Mouse (Mus musculus) stomach, embryonic 16.5 days (tissue): ENCODE measurements around the gene Bpifb9b. TPM values are rescaled to one million over a fixed set of nuclear protein-coding genes. Genes with fewer than 3 reads are reported as not detected.
"Not testable (repeated sequence)": the region's sequence is repeated elsewhere in the genome, so short reads cannot be mapped to it uniquely, and the experiment has no call there.

ENCODE experiments used
- ATAC-seq: fragments of 200-750 bp; cut with Nextera tagmentation; 2 replicates; pipeline ENCODE4 v1.8.0; 2017; ENCODE audit warnings: moderate number of reproducible peaks, moderate TSS enrichment; ENCODE audit not compliant: insufficient read depth, low FRiP score
- H3K27ac ChIP-seq: fragments of 300-500 bp; sonication (generic); 2 replicates; pipeline ENCODE4 v1.5.1; 2014; ENCODE audit warnings: low read length
- H3K27me3 ChIP-seq: fragments of 300-500 bp; sonication (generic); 2 replicates; pipeline ENCODE4 v1.6.1; 2014; ENCODE audit warnings: low read length, control low read depth, mixed read lengths; ENCODE audit not compliant: control insufficient read depth, insufficient read depth
- H3K36me3 ChIP-seq: fragments of 300-500 bp; sonication (generic); 2 replicates; pipeline ENCODE4 v1.6.1; 2014; ENCODE audit warnings: low read length; ENCODE audit not compliant: control insufficient read depth, insufficient read depth
- H3K4me1 ChIP-seq: fragments of 300-500 bp; sonication (generic); 2 replicates; pipeline ENCODE4 v1.6.1; 2014; ENCODE audit warnings: low read length, control low read depth, mixed read lengths; ENCODE audit not compliant: control insufficient read depth, insufficient read depth
- H3K4me2 ChIP-seq: fragments of 300-500 bp; sonication (generic); 2 replicates; pipeline ENCODE4 v1.6.1; 2014; ENCODE audit warnings: low read depth, low read length, mixed read lengths
- H3K4me3 ChIP-seq: fragments of 300-500 bp; sonication (generic); replicated peaks from 2 replicates; pipeline ENCODE4 v1.5.1; 2014; ENCODE audit warnings: mild to moderate bottlenecking, low read length
- H3K9ac ChIP-seq: fragments of 300-500 bp; sonication (generic); 2 replicates; pipeline ENCODE4 v1.6.1; 2014; ENCODE audit warnings: low read length
- H3K9me3 ChIP-seq: fragments of 300-500 bp; sonication (generic); replicated peaks from 2 replicates; pipeline ENCODE4 v1.6.1; 2016; ENCODE audit warnings: low read length, control low read depth; ENCODE audit not compliant: control insufficient read depth
- WGBS: fragments of 180-500 bp; shearing (Covaris S2); extraction: QIAGEN DNeasy Blood & Tissue Kit; methylation state at CpG from one replicate; pipeline ENCODE4 v1.1.7; 2014; 5-methylcytosine and 5-hydroxymethylcytosine counted together
- polyA plus RNA-seq: library from polyadenylated mRNA; unstranded; fragments of >200 nt; fragmentation: Nextera tagmentation; extraction: Ambion mirVana; gene quantifications from 2 replicates; pipeline ENCODE4 v1.2.1, GENCODE M21; 2015

Bpifb9b gene
- polyA plus RNA-seq, 1 experiment from 2014 or later: not detected

- Histone ChIP-seq H3K9ac (no peak overlapping the region), H3K4me3 (no peak overlapping the region), H3K27me3 (no peaks in the 10 kb centered on the region), H3K4me1 (no peaks in the 10 kb centered on the region), H3K36me3 (no peaks in the 10 kb centered on the region), H3K27ac (no peak overlapping the region), H3K9me3 (no peaks in the 10 kb centered on the region), H3K4me2 (no peak overlapping the region)
- no peak for ATAC-seq
- WGBS: 65% methylated on average over 3 of the region's 3 CpGs
These were observed 19.8 kb downstream of the Bpifb9b start for GRCm38 (mm10) chr2:154326852-154327251.

DNA sequence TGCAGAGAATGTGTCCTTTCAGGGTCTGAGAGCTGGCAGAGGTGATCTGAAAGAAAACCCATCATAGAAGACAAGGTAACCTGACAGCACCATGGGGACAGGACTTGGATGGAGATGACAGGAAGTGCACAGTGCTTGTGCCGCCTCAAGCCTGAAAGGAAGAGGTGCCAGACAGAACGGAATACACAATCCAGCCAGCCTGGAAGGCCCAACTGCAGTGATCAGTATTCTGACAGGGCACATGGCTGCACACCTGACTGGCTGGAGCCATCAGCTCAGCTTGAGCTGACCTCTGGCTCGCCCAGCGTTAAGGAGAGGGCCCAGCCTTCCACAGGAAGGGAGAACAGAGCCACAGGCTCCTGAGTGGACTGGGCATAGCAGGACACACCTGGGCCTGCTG, 28.5 kb downstream of the Bpifb9b start:
- Histone ChIP-seq H3K9me3 (no peaks in the 10 kb centered on the region), H3K27me3 (no peaks in the 10 kb centered on the region), H3K9ac (no peak overlapping the region), H3K4me3 (no peak overlapping the region), H3K36me3 (no peaks in the 10 kb centered on the region), H3K4me1 (no peaks in the 10 kb centered on the region), H3K4me2 (no peak overlapping the region), H3K27ac (no peak overlapping the region)
- ATAC-seq: no peak
- WGBS: 81% methylated on average over 4 of the region's 4 CpGs

- H3K9ac ChIP-seq: no peak overlapping the region
- 0 out of 2 replicates have a peak, but pooled peaks cover 2% of the 10 kb centered on the region for H3K36me3 ChIP-seq
- 63% methylated on average over 1 of the region's 1 CpGs for WGBS
- no peaks in the 10 kb centered on the region for H3K4me1 ChIP-seq
- H3K9me3 ChIP-seq: no peaks in the 10 kb centered on the region
- H3K4me3 ChIP-seq: no peak overlapping the region
- no peak overlapping the region for H3K27ac ChIP-seq
- H3K4me2 ChIP-seq: no peak overlapping the region
- no peak for ATAC-seq
- no peaks in the 10 kb centered on the region for H3K27me3 ChIP-seq
These were observed 31.1 kb downstream of the Bpifb9b start for GRCm38 (mm10) chr2:154338161-154338560.

DNA sequence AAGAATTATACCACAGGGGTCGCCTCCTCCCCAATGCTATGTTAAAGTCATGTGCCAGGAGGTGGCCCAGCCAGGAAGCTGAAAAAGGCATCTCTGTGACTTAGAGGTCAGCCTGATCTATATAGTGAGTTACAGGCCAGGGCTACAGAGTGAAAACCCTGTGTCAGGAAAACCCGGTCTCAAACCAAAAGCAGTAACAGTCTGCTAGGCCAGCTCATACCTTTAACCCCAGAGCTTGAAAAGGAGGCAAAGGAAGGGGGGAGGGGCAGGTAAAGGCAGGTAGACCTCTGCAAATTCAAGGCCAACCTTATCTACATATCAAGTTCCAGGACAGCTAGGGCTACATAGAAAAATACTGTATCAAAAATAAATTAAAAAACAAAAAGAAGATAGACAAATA, 32.3 kb downstream of the Bpifb9b start:
- Histone ChIP-seq H3K27ac (no peak overlapping the region), H3K4me1 (no peaks in the 10 kb centered on the region), H3K9ac (no peak overlapping the region), H3K36me3 (0 out of 2 replicates have a peak, but pooled peaks cover 2% of the 10 kb centered on the region), H3K9me3 (no peaks in the 10 kb centered on the region), H3K4me2 (no peak overlapping the region), H3K4me3 (no peak overlapping the region), H3K27me3 (no peaks in the 10 kb centered on the region)
- WGBS: 72% methylated on average over 2 of the region's 2 CpGs
- ATAC-seq: no peak

DNA sequence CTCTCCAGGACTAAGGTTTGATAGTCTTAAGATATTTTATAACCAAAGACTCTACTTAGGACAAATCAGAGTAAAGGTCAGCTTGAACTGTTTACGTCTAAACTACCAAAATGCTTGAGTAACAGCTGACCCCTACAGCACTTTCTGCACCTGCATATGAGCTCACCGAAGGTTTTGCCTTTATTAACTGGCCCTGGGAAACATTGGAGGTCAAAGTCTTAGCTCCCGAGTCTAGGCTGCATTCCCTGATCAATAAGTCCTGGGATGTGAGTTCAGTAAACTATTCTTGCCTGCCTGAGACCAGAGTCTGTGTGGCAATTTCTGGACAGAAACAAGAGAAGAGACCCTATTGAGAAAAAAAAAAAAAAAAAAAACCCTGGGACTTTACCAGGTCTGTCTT, 41.1 kb downstream of the Bpifb9b start:
- H3K27me3 ChIP-seq: no peaks in the 10 kb centered on the region
- no peaks in the 10 kb centered on the region for H3K4me1 ChIP-seq
- no peak for ATAC-seq
- H3K27ac ChIP-seq: no peak overlapping the region
- H3K4me3 ChIP-seq: no peak overlapping the region
- H3K4me2 ChIP-seq: no peak overlapping the region
- no peak overlapping the region for H3K9ac ChIP-seq
- no peaks in the 10 kb centered on the region for H3K9me3 ChIP-seq
- 78% methylated on average over 3 of the region's 3 CpGs for WGBS
- H3K36me3 ChIP-seq: 0 out of 2 replicates have a peak, but pooled peaks cover 7% of the 10 kb centered on the region

DNA sequence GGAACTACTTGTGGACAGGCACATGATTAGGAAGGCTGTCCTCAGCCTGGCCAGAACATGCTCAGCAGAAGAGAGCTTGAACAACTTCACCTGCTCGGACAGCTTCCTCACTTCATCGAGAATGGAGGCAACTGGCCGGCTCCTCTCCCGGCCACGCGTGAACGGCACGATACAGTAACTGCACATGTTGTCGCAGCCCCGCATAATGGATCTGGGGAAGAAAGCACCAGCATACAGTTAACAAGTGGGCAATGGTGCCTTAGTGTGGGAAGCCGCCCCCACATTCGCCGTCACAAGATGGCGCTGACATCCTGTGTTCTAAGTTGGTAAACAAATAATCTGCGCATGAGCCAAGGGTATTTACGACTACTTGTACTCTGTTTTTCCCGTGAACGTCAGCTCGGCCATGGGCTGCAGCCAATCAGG, 47.0 kb downstream of the Bpifb9b start:
- not testable (repeated sequence) for H3K4me1 ChIP-seq, H3K36me3 ChIP-seq, H3K9me3 ChIP-seq, H3K27me3 ChIP-seq
- peak overlapping the region; percentile 42 for H3K4me3 ChIP-seq
- ATAC-seq: peak; percentile 13; the same call in 1 of the 2 replicates
- WGBS: 66% methylated on average over 15 of the region's 19 CpGs
- 0 out of 2 replicates have a peak overlapping the region, but pooled peaks have one; percentile 1 for H3K27ac ChIP-seq
- H3K4me2 ChIP-seq: peak overlapping the region; percentile 38
- H3K9ac ChIP-seq: peak overlapping the region; percentile 60; the same call in 1 of the 2 replicates

DNA sequence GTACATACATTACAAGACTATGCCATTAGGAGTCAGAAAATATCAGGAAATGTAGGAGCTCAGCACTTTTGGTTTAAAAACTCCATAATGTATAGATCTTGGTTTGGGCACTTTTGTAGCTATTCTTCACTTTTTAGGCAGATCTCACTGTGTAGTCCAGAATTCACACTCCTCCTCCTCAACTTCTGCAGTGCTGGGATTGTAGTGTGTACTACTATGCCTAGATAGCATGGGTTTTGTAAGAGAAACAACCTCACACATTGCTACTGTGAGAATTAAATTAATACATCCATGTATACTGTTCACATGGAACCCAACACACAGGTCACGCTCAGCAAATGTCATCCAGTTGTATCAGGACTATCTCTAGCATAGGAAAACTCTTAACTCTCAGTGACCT, 60.5 kb downstream of the Bpifb9b start:
- no peaks in the 10 kb centered on the region for H3K27me3 ChIP-seq
- no peaks in the 10 kb centered on the region for H3K9me3 ChIP-seq
- H3K4me3 ChIP-seq: no peak overlapping the region
- H3K36me3 ChIP-seq: peaks cover 4% of the 10 kb centered on the region; the same call in 1 of the 2 replicates
- no peak for ATAC-seq
- H3K9ac ChIP-seq: no peak overlapping the region
- no peak overlapping the region for H3K27ac ChIP-seq
- peaks cover 4% of the 10 kb centered on the region; the same call in 1 of the 2 replicates for H3K4me1 ChIP-seq
- 88% methylated on average over 1 of the region's 1 CpGs for WGBS
- H3K4me2 ChIP-seq: no peak overlapping the region

Other genes with a start within 250 kb of the Bpifb9b start
- gene Bpifa3, start 176.9 kb upstream of the Bpifb9b start, polyA plus RNA-seq: not detected in 2 replicates
- gene Bpifa1, start 164.3 kb upstream of the Bpifb9b start, polyA plus RNA-seq: 0.27 TPM in 1 of 2 replicates, not detected in the other
- not detected in 2 replicates for gene Bpifa5, start 144.6 kb upstream of the Bpifb9b start, polyA plus RNA-seq
- 711 and 1,131 TPM in 2 replicates for gene Bpifb1, start 116.4 kb upstream of the Bpifb9b start, polyA plus RNA-seq
- gene Bpifb5, start 83.5 kb upstream of the Bpifb9b start, polyA plus RNA-seq: 1.7 and 3.7 TPM in 2 replicates
- not detected in 2 replicates for gene Bpifb9a, start 49.4 kb upstream of the Bpifb9b start, polyA plus RNA-seq
- gene Cdk5rap1, start 65.8 kb downstream of the Bpifb9b start, polyA plus RNA-seq: 14.9 and 18.5 TPM in 2 replicates
- gene Snta1, start 100.9 kb downstream of the Bpifb9b start, polyA plus RNA-seq: 4.2 and 7.9 TPM in 2 replicates
- 31.8 and 32.8 TPM in 2 replicates for gene Cbfa2t2, start 129.3 kb downstream of the Bpifb9b start, polyA plus RNA-seq
- gene 1700003F12Rik, start 239.9 kb downstream of the Bpifb9b start, polyA plus RNA-seq: 0.59 and 1.6 TPM in 2 replicates
- gene Actl10, start 244.5 kb downstream of the Bpifb9b start, polyA plus RNA-seq: 0.14 TPM in 1 of 2 replicates, not detected in the other